Mouse (Mus musculus) midbrain, embryonic 14.5 days (tissue): ENCODE results near the gene Mon1b. TPM values are rescaled to one million over a fixed set of nuclear protein-coding genes. Genes with fewer than 3 reads are reported as not detected.

Source experiments
- ATAC-seq: fragments of 200-750 bp; cut with Nextera tagmentation; 2 replicates; pipeline ENCODE4 v1.8.0; 2017; ENCODE audit warnings: moderate number of reproducible peaks, moderate library complexity; ENCODE audit not compliant: low FRiP score, low TSS enrichment
- DNase-seq: peaks from one replicate; pipeline ENCODE4 v3.0.0-alpha.2; 2015
- H3K27ac ChIP-seq: fragments of 300-500 bp; sonication (generic); replicated peaks from 2 replicates; pipeline ENCODE4 v1.5.1; 2014; ENCODE audit warnings: mild to moderate bottlenecking, low read depth, low read length, moderate library complexity
- H3K27me3 ChIP-seq: fragments of 300-500 bp; sonication (generic); 2 replicates; pipeline ENCODE4 v1.6.1; 2014; ENCODE audit warnings: low read length, control low read depth, mixed read lengths; ENCODE audit not compliant: control insufficient read depth, insufficient read depth
- H3K36me3 ChIP-seq: fragments of 300-500 bp; sonication (generic); 2 replicates; pipeline ENCODE4 v1.6.1; 2014; ENCODE audit warnings: low read length, control low read depth; ENCODE audit not compliant: control insufficient read depth, insufficient read depth
- H3K4me1 ChIP-seq: fragments of 300-500 bp; sonication (generic); 2 replicates; pipeline ENCODE4 v1.6.1; 2014; ENCODE audit warnings: mild to moderate bottlenecking, antibody characterized with exemption, low read length, control low read depth; ENCODE audit not compliant: control insufficient read depth, insufficient read depth
- H3K4me2 ChIP-seq: fragments of 300-500 bp; sonication (generic); 2 replicates; pipeline ENCODE4 v1.6.1; 2014; ENCODE audit warnings: mild to moderate bottlenecking, low read length, moderate library complexity
- H3K4me3 ChIP-seq: fragments of 300-500 bp; sonication (generic); replicated peaks from 2 replicates; pipeline ENCODE4 v1.5.1; 2014; ENCODE audit warnings: low read depth, low read length
- H3K9ac ChIP-seq: fragments of 300-500 bp; sonication (generic); replicated peaks from 2 replicates; pipeline ENCODE4 v1.6.1; 2014; ENCODE audit warnings: mild to moderate bottlenecking, low read length, moderate library complexity
- H3K9me3 ChIP-seq: fragments of 300-500 bp; sonication (generic); 2 replicates; pipeline ENCODE4 v1.6.1; 2016; ENCODE audit warnings: low read length, control low read depth, mixed read lengths; ENCODE audit not compliant: control insufficient read depth
- WGBS: fragments of 180-500 bp; shearing (Covaris S2); extraction: QIAGEN DNeasy Blood & Tissue Kit; methylation state at CpG from one replicate; pipeline ENCODE4 v1.1.7; 2014; 5-methylcytosine and 5-hydroxymethylcytosine counted together
- polyA plus RNA-seq: library from polyadenylated mRNA; unstranded; fragments of >200 nt; fragmentation: Nextera tagmentation; extraction: Ambion mirVana; gene quantifications from 2 replicates; pipeline ENCODE4 v1.2.1, GENCODE M21; 2014

Gene Mon1b
- polyA plus RNA-seq, 1 experiment from 2014 or later, result 13.8 TPM

DNA sequence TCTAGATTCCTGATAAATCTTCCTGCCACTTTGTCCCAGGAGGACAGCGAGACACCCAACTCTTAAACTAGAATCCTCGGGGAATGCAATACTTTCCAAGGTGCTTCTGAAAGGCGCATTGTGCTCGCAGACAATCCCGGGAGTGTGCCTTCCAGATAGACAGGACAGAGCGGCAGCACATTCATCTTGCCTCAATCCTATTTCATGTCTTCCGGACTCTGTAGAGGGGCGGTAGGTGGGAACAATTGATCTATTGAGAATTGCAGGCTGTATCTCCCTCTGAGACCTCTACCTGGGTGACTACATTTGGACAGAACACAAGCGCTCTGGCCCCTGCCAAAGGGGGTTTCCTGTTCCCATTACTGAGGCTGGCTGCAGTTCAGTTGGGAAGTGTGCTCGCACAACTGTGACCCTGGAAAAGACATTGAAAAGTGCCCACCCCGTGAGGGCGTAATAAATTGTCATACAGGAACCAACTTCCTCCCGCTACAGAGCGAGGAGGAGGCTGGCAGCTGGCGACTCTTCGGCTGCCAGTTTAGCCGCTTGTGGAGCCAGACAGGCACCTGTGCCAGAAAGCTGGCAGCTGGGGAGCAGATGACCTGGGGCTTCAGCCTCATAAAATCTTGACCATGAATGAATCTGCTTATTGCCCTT lies 52.6 kb downstream of the Mon1b start:
- 80% methylated on average over 17 of the region's 17 CpGs for WGBS
- Histone ChIP-seq H3K9ac (no peak overlapping the region), H3K4me1 (no peaks in the 10 kb centered on the region), H3K36me3 (no peaks in the 10 kb centered on the region), H3K27ac (no peak overlapping the region), H3K4me2 (no peak overlapping the region), H3K9me3 (no peaks in the 10 kb centered on the region), H3K4me3 (no peak overlapping the region), H3K27me3 (no peaks in the 10 kb centered on the region)
- no peak for ATAC-seq
- peak; percentile 29 for DNase-seq

DNA sequence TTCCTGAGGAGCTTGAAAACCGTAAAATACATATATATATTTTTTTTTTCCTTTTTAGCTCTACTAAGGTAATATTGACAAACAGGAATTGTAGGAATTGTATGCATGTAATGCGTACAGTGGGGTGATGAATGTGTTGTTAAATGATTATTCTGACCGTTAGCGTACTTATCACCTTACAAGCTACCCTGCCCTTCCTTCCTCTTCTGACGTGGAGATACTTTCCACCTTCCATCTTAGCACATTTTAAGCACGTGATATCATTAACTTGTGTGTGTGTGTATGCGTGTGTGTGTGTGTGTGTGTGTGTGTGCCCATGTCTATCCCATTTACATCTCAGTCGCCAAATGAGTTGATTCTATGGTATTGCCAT lies 53.1 kb downstream of the Mon1b start:
- ATAC-seq, result no peak
- H3K27ac ChIP-seq, result no peak overlapping the region
- 90% methylated on average over 8 of the region's 8 CpGs for WGBS

DNA sequence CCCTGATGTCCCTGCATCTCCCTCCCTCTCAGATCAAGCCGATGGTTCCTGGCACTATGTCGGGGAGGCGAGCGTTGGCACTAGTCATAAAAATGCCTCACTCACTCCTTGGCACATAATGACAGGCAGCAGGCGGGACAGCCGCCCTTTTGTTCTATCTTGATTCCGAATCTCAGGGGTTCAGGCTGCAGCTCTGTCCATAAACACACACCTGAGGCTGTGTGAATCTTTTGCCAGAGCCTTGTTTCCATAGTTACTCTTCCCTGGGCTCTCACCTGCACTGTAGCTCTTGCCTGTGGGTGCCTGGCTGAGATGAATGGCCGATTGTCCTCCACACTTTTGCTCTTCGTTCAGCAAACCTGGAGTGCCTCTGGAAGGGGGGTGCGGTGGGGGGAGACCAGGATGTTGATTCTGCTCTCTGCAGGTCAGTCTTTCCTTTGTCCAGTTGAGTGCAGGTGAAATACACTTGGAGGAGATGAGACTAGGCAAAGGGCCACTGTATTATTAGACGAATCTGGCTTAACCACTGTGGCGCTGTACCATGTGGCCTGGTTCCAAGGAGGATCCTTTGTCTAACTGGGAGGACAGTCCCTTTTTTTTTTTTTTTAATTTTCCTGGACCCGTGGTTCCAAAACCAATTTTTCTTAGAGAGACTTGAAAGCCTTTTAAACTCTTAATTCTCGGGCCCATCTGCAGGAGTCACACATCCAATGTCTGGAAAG lies 56.4 kb downstream of the Mon1b start:
- Histone ChIP-seq H3K36me3 (no peaks in the 10 kb centered on the region), H3K4me3 (no peak overlapping the region), H3K27me3 (no peaks in the 10 kb centered on the region), H3K9me3 (no peaks in the 10 kb centered on the region), H3K4me1 (no peaks in the 10 kb centered on the region), H3K4me2 (no peak overlapping the region), H3K9ac (no peak overlapping the region), H3K27ac (peak overlapping the region; percentile 16; the same call in 1 of the 2 replicates)
- ATAC-seq (no peak), DNase-seq (peak; percentile 29)
- WGBS, result 77% methylated on average over 14 of the region's 14 CpGs

More for the DNA sequence above, 53.1 kb downstream of the Mon1b start:
- Histone ChIP-seq H3K9ac (no peak overlapping the region), H3K9me3 (no peaks in the 10 kb centered on the region), H3K27me3 (no peaks in the 10 kb centered on the region), H3K36me3 (no peaks in the 10 kb centered on the region), H3K4me2 (no peak overlapping the region), H3K4me1 (no peaks in the 10 kb centered on the region), H3K4me3 (no peak overlapping the region)
- DNase-seq, result no peak

Other genes with a start within 250 kb of the Mon1b start
- gene Syce1l, start 7.6 kb downstream of the Mon1b start, polyA plus RNA-seq, result 0.31 TPM in 1 of 2 replicates, not detected in the other
- gene Adamts18, start 213.2 kb downstream of the Mon1b start, polyA plus RNA-seq, result 2.6 and 3.0 TPM in 2 replicates